Mouse (Mus musculus) frontal cortex, postnatal 14 days (tissue): ENCODE data around the gene Ktn1.

Source experiments
- DNase-seq, 2 experiments: peaks; one replicate each; pipeline ENCODE4 v3.0.0; 2022; ENCODE audit warnings: low spot score in 2 of 2

Gene Ktn1

DNA sequence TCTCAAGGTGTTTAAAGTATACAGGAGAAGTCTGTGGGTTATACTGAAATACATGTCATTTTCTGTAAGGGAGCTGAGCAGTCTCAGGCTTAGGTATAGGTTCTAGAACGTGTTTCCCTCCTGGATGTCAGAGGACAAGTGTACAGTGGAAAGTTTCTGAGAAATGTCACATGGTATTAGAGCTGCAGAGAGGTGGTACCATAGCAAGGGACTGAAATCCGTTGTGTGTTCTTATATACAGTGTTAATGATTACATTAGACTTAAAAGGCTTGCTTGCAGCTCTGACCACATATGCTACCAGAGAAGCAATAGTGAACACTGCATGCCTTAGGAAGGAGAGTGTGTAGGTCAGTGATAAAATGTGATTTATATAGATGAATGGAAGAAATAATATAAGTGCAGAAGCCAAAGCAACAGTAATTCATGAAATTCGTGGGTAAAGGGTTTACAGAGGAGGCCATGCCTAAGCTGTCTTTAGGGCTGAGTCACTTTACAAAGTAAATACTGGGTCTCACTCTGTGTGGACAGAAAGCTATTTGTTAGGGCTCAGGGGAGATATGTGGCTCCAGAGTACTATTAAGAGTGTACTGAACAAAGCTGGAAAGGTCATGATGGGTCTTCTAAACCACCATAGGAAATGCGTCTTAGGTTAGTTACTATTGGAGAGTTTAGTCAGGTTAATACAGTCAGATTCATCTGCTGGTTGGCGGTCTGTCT lies 17.0 kb downstream of the Ktn1 start:
- no peak for DNase-seq

DNA sequence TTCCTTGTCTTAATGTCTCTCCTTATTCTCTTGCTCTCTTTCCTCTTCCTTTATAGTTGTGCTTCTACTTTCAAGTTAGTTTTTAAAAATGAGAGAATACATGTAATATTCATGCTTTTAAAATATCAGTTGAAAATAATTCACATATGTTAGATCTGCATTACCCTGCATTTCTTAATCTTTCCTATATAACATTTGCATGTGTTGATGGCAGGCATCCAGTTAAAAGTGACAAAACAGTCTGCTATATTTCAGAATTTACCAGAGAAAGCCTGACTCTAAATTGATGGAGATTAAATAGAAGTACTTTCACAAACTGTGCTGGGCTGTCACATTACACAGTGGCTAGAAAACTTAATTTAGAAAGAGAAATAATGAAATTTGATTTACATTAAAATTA lies 19.8 kb downstream of the Ktn1 start:
- DNase-seq, result no peak

DNA sequence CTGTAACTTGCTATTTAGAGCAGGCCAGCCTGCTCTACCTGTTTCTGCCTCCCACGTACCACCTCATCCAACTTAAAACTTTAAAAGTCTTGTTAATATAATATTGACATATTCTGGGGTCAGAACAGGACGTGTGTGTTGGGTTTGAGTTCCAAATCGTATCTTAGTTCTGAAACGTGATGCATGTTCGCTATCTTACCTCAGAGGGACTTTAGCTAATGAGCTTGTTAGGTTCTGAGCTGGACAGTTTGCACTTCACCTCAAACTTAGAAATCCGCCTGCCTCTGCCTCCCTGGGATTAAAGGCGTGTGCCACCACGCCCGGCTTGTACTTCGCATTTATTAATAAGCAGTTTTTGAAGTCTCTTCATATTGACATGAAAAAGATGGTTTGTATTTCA lies 34.6 kb downstream of the Ktn1 start:
- DNase-seq, result no peak

DNA sequence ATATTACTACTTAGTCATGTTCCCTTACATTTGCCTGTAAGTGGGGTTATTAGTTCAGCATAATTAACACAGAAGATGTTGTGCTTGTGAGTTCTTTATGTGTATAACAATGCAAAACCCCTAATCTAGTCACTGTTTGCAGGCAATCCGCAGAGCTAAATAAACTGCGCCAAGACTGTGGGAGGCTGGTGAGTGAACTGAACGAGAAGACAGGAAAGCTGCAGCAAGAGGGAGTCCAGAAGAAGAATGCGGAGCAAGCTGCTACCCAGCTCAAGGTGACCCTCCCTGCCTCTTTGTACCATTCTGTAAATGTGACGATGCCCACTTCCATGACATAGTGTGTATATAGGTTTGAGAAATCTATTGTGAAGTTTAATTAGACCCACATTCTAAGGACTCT lies 36.3 kb downstream of the Ktn1 start:
- DNase-seq, result no peak

DNA sequence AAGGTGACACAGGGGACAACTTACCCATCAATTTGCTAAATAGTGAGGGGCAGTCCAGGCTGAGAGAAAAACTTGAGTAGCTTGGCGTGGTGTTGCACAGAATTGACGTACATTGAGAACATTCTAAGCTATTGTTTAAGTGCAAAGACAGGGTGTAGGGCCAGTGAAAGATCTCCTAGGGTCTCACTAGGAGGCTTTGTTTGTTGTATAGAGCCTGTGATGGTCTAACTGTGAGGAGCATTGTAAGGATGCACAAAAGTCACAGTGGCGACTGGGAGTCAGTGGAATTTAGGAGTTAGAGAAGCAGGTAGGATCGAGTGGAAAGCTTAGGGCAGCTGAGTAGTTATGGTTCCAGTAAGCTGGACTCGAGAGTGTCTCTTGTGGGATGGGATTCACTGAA lies 50.9 kb downstream of the Ktn1 start:
- DNase-seq, result no peak

DNA sequence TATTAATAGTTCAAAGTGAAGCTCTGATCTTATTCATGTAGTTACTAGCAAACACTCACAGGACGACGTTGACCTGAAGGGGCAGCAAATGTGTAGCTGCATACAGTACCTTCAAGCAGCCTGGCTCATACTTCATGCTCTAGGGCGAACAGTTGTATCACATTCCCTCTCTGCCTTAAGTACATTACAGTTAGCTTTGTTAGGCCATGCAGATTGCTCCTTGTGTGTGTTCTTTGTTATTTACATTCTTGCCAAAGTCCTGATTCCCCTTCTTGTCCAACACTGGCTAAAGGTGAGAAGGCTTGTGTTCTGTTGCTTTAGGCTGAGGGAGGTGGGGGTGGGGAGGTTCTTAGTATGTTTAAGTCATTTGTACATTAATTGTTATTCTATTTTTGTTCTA lies 61.3 kb downstream of the Ktn1 start:
- no peak for DNase-seq

DNA sequence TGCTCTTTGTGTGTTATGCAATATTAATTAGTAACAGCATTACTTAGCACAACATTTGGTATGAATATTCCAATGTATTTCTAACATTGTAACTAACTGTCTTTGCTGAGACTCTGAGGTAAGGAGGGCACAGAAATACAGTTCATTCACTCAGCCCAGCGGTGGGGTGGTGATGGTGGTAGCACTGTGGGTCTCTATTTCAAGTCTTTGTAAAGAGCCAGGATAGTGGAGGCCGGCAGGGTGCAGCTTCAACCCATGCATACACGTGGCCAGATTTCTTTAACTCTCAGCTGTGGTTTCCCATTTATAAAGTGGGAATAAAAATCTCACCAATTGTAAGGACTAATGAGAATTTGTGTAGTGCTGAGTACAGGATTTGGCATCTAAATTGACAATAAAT lies 67.5 kb downstream of the Ktn1 start:
- DNase-seq, result no peak

DNA sequence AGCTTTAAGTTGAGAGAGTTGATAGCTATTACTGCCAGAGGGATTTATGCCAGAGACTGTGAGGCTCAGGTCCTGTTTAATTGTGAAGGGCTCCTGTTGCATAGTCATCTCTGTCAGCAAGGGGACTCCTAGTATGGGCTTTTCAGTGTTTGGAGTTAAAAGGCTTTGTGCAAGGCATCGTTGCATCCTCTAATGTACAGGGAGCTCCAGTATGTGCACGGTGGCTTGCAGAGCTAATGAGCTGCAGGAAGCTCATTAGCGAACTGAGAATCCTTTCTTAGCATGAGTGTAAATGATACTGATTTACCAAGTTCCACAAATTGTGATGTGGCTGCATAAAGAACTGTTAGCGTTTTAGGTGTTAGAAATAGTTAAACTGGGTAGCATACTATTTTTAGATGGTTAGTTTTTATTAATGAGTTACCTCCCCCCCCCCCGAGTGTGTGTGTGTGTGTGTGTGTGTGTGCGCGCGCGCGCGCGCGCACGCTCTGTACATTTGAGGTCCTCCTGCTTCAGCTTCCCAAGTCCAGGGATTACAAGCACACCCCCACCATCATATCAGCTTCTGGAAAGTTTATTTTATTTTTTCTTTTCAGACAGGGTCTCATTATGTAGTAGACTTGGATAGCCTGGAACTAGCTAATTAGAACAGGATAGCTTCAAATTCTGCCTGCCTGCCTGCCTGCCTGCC lies 69.8 kb downstream of the Ktn1 start:
- DNase-seq, result no peak

DNA sequence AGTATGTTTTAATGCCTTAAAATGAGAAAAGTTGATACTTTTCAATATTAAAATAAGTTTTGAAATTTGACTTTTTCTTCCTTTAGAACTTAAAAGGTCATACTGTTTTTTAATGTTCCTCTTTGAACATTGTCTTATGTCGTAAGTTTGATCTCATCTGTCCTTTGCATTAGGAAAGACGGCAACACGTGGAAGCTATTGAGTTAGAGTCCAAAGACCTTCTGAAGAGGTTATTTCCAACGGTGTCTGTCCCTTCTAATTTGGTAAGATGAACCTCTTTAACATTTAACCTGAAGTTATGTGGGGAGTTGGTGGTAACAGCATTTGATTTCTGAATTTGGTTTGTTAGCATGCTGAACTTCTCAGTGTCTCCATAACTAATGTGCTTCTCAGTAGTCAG lies 71.8 kb downstream of the Ktn1 start:
- DNase-seq, result no peak

DNA sequence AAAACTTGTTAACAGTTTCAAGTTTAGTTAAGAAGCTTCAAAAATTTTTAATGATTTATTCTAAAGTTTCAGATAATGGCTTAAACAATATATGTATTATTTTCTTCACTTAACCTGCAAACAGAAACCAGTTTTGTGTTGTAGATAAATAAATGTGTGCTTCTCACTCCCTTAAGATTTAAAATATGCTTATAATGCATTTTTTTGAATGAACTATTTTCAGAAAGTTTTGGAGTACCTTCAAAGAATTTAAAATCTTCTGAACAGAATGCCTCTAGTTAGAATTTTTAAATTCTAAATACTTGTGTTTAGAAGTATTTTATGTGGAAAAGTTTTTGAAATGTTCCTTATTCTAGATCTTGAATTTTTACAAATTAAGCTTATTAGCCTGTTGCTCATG lies 74.8 kb downstream of the Ktn1 start:
- no peak for DNase-seq

DNA sequence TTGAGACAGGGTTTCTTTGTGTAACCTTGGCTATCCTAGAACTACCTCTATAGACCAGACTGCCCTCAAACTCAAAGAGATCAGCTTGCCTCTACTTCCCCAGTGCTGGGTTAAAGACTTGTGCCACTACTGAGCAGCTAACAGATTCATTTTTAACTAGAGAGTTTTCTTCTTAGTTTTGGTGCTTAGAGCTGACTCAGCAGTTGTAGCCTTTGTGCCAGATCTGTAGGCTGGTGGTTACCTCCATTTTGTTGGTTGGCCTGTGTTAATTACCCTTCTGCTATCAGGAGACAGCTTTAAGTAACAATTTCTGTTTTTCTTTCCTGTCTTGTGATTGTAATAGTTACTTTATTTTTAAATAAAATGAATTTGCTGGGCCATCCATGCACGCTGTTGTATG lies 80.3 kb downstream of the Ktn1 start:
- no peak for DNase-seq

DNA sequence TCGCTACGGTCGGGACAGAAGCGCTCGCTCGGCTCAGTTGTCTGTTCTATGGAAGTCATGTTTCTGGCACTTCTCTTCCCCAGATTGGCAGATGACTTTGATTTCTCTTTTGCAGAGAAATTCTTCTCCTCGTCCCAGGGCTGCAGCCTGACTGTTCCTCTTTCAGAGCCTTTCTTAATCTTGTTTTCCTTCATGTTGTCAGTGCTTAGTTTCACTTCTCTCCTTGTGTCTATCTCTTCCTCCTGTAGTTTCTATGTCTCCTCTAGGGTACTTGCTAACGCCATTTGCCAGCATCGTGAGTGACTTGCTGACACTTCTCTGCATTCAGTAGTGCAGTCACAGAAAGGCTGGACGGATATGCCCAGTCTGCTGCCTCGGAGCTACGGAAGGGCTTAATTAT lies 87.1 kb downstream of the Ktn1 start:
- DNase-seq, result no peak

DNA sequence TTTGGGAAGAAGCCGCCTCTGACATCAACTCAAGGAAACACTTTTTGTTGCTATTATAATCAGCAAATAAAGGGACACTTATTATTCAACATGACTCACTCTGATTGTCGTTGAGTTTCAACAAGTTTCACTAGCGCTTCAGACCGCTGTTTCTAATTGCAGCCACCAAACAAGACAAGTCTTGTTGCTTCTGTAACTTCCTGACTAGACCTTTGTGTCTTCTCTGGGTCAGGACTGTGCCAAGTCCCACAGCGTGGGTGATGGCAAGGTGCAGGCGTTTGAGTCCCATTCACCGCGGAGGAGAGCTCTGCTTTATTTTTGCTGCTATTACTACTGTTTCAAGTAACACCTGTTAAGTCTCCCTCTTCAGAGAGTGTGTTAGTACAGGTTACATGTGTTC lies 88.2 kb downstream of the Ktn1 start:
- no peak for DNase-seq

DNA sequence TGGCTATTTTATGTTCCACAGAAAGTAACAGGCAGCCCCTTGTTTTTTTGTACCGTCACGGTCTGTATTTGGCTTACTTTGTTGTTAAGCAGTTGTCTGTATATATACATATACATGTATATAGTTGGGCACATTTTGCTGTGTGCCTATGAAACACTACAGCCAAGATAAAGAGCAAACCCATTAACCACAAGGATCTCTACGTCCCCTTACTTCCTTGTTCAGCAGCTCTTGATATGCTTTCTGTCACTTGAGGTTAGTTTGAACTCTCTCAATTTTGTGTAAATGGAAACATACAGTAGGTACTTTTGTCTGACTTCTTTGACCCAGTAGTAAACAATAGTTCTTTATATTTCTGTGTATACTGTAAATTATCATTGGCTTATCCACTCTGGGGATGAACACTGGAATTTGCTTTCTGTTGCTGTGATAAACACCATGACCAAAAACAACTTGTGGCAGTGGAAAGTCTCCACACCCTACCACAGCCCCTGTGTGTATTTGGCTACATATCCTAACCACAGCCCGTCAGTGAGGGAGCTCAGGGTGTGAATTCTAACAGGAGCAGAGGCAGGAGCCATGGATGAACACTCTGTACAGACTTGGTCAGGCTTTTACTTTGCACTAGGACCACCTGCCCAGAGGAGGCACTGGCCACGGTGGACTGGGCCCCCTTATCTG lies 92.2 kb downstream of the Ktn1 start:
- DNase-seq, result no peak

DNA sequence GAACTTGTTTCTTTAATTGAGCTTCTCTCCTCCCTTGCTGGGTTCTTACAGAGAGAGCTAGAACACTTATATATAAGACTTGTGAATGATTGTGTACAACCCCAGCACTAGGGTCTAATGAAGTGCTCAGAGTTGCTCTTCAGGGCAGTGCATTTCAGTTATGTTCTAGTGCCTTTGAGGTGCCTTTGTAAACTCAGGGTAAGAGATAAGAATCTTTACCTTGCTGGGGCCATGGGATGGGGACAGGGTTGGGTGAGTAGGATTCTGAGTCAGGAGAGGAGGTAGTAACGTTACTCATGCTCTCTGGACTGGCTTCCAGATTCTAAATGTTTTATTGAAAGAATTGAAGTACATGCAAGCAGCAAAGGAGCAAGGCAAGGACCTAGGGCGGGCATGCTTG lies 92.8 kb downstream of the Ktn1 start:
- DNase-seq, result no peak

DNA sequence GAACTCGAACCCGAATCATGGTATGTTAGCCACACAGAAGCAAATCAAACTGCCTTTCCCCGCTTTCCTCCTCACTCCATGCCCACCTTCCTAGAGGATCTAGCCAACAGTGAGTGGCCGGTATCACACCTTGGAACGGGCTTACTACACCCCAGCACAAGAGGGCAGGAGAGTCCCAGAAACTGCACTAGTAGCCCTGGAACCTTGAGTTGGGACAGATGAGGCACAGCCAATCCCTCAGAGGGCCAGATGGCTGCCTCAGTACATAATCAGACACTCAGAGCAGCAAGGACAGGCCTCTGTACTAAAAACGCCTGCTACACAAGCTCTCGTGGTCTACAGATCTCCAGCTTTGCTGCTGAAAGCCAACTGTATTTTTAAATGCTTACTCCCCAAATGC lies 94.4 kb downstream of the Ktn1 start:
- no peak for DNase-seq

DNA sequence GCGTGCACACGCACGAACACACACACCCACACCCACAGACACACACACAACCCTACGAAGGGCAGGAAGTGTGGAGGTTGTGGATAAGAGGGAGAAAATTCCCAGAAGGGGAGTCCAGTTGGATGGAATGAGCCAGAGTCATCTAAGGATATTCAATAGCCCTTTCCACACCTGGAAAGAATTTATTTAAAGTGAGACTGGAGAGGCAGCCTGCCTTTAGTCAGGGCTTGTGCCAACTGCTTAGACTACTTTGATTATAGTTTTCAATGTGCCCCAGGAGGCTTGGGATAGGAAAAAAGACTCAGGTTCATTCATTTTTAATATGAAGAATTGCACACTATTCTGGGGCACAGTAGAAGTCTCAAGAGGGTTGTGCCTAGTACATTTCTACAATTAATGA lies 96.8 kb downstream of the Ktn1 start:
- no peak for DNase-seq

DNA sequence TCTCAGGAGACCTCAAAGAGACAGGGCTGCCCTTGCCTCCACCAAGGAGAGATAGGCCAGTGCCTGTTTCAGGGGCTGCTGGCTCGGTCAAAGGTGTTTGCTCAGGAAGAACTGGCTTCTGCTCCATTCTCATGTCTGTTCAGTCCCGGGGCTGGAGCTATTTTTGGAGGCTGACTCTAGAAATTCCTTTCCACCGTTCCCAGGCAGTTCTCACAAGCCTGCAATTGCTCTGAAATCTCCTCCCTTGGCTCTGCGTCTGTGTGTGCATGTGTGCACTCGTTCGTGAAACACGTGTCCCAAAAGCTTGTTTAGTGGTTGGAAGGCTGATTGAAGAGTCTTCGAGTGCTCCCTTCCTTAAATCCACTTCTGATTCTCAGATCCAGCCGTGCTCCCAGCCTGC lies 99.3 kb downstream of the Ktn1 start:
- no peak for DNase-seq

DNA sequence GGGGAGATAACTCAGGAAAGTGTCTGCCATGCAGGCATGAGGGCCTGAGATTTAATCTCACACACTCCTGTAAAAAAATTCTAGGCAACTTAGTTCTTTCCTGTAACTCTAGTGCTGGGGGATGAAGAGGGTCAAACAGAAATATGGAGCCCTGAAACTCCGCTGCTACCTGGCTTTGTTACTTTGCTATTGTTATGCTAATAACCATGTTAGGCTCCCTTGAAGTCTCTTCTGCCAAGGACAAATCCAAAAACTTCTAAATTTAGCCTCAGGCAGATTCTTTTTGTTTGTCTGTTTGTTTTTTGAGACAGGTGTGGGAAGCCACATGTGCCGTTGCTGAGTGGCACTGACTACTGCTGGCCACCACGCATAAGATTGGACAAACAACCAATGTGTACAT lies 100.5 kb downstream of the Ktn1 start:
- no peak for DNase-seq

DNA sequence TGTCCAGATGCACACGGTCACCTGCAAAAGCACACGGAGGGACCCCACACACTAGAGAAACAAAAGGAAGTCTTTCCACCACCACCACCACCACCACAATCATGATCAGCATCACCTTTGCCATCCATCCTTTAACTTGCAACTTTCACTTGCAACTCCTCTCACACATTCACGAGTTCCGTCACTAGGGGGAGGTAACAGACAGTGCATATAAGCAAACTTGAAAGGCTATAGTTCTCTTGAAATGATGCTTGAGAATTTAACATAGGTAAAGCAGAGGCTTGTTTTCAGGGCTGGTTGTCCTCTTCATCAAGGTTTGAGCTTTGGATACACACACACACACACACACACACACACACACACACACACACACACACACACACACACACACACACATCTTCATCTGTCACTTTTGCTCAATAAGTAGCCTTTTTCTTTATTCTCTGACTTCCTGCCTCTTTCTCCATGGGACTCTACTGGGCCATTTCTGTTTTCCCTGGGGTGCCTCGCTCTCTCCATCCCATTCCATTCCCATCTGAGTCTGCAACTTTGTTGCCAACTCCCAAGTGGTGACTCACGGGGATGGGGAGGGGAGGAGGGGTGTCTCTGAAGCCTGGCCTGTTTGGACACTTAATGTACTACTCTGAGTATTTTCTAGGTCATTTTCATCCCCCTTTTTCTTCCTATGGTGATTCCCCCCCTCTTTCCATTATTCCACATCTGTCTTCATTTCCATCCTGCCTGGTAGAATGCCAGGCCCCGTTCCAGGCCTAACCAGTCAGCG lies 103.4 kb downstream of the Ktn1 start:
- DNase-seq, result peak in 1 of 2 experiments; percentile 58

DNA sequence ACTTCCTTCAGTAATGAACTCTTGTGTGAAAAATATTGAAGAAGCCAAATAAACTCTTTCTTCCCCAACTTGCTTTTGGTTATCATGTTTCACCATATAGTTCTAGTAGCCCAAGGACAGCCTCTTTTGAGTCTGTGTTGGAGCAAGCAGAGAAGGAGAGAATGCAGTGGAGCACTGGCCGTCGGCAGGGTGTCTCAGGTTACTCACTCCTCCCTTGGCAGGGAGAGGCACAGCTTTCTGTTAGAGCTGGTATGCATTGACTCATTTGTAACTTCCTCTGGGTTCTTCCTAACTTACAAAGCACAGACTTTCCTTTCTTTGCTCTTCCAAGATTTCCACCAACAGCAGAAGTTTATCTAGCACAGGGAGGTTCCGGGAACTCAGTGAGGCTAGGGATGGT lies 105.3 kb downstream of the Ktn1 start:
- DNase-seq, result no peak

DNA sequence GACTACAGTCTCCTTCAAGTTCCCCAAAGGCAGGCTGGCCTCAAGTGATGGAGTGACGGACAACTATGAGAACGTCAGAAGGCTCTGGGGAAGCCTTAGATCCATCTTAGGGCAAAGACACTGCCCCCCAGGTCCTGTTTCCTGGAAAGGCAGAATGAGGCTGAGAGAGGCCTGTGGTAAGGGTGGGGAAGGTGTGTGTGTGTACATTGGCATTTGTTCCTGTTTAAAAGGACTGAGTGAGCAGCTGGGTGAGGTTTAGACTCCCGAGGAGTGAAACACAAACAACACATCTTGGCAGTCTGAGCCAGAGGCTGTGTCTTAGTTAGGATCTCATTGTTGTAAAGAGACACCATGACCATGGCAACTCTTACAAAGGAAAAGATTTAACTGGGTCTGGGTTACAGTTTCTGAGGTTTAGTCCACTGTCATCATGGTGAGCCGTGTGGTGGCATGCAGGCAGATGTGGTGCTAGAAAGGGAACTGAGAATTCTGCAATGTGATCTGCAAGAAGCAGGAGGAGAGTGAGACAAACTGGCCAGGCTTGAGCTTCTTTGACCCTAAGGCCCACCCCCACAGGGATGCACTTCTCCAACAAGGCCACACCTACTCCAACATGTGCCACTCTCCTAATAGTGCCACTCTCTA lies 106.1 kb downstream of the Ktn1 start:
- DNase-seq, result no peak
